Mouse (Mus musculus) naive thymus-derived CD4-positive, alpha-beta T cell, adult 2 months (primary cell): ENCODE data around the gene Rap1gap.
A peak's percentile ranks its signal among the peaks of the same experiment; 100 is the strongest.

Experiments
- DNase-seq: peaks from one replicate; pipeline ENCODE4 v3.0.0-alpha.2; 2011; ENCODE audit warnings: low read depth

The Rap1gap gene

GRCm38 (mm10) chr4:137692107-137692902 lies 27.8 kb downstream of the Rap1gap start:
- no peak for DNase-seq

- no peak for DNase-seq
These were observed 30.8 kb downstream of the Rap1gap start for GRCm38 (mm10) chr4:137695300-137695699.

- no peak for DNase-seq
These were observed 31.4 kb downstream of the Rap1gap start for GRCm38 (mm10) chr4:137695900-137696299.

- DNase-seq = no peak
These were observed 32.8 kb downstream of the Rap1gap start for GRCm38 (mm10) chr4:137697156-137697885.

GRCm38 (mm10) chr4:137698076-137698985 lies 33.8 kb downstream of the Rap1gap start:
- DNase-seq = no peak

- no peak for DNase-seq
These were observed 35.0 kb downstream of the Rap1gap start for GRCm38 (mm10) chr4:137699264-137700211.

- DNase-seq = no peak
These were observed 36.4 kb downstream of the Rap1gap start for GRCm38 (mm10) chr4:137700960-137701359.

- no peak for DNase-seq
These were observed 38.6 kb downstream of the Rap1gap start for GRCm38 (mm10) chr4:137703077-137703476.

- no peak for DNase-seq
These were observed 40.0 kb downstream of the Rap1gap start for GRCm38 (mm10) chr4:137704561-137704960.

GRCm38 (mm10) chr4:137705379-137705778 lies 40.9 kb downstream of the Rap1gap start:
- no peak for DNase-seq

GRCm38 (mm10) chr4:137706510-137706909 lies 42.0 kb downstream of the Rap1gap start:
- no peak for DNase-seq

GRCm38 (mm10) chr4:137707216-137707990 lies 42.9 kb downstream of the Rap1gap start:
- DNase-seq = peak; percentile 67

- DNase-seq = no peak
These were observed 48.4 kb downstream of the Rap1gap start for GRCm38 (mm10) chr4:137712963-137713362.

GRCm38 (mm10) chr4:137714020-137714624 lies 49.6 kb downstream of the Rap1gap start:
- DNase-seq = peak; percentile 23

GRCm38 (mm10) chr4:137717005-137717404 lies 52.5 kb downstream of the Rap1gap start:
- no peak for DNase-seq

GRCm38 (mm10) chr4:137717671-137718070 lies 53.1 kb downstream of the Rap1gap start:
- DNase-seq = no peak

GRCm38 (mm10) chr4:137719378-137720077 lies 55.0 kb downstream of the Rap1gap start:
- DNase-seq = no peak

GRCm38 (mm10) chr4:137721563-137721962 lies 57.0 kb downstream of the Rap1gap start:
- DNase-seq = no peak

- DNase-seq = no peak
These were observed 57.7 kb downstream of the Rap1gap start for GRCm38 (mm10) chr4:137722230-137722629.
